Mouse (Mus musculus) intestine, embryonic 14.5 days (tissue): ENCODE measurements around the gene Gm12569. TPM values are rescaled to one million over a fixed set of nuclear protein-coding genes. Genes with fewer than 3 reads are reported as not detected.

Experiments used
- ATAC-seq: fragments of 200-750 bp; cut with Nextera tagmentation; replicated peaks from 2 replicates; pipeline ENCODE4 v1.8.0; 2017; ENCODE audit warnings: low read depth, moderate number of reproducible peaks, moderate TSS enrichment, moderate library complexity; ENCODE audit not compliant: low FRiP score, low TSS enrichment
- DNase-seq: peaks from one replicate; pipeline ENCODE4 v3.0.0-alpha.2; 2018; ENCODE audit warnings: low spot score
- H3K27ac ChIP-seq: fragments of 300-500 bp; sonication (generic); 2 replicates; pipeline ENCODE4 v1.5.1; 2014; ENCODE audit warnings: low read depth, mild to moderate bottlenecking, control low read depth
- H3K27me3 ChIP-seq: fragments of 300-500 bp; sonication (generic); replicated peaks from 2 replicates; pipeline ENCODE4 v1.6.1; 2014; ENCODE audit warnings: low read length, control low read depth; ENCODE audit not compliant: control insufficient read depth, insufficient read depth
- H3K36me3 ChIP-seq: fragments of 300-500 bp; sonication (generic); 2 replicates; pipeline ENCODE4 v1.6.1; 2014; ENCODE audit warnings: low read length, control low read depth; ENCODE audit not compliant: control insufficient read depth, insufficient read depth
- H3K4me1 ChIP-seq: fragments of 300-500 bp; sonication (generic); replicated peaks from 2 replicates; pipeline ENCODE4 v1.6.1; 2014; ENCODE audit warnings: low read length, control low read depth, mixed read lengths; ENCODE audit not compliant: control insufficient read depth, insufficient read depth
- H3K4me2 ChIP-seq: fragments of 300-500 bp; sonication (generic); 2 replicates; pipeline ENCODE4 v1.6.1; 2014; ENCODE audit warnings: low read length
- H3K4me3 ChIP-seq: fragments of 300-500 bp; sonication (generic); 2 replicates; pipeline ENCODE4 v1.5.1; 2014; ENCODE audit warnings: low read depth, low read length, control low read depth, mixed read lengths
- H3K9ac ChIP-seq: fragments of 300-500 bp; sonication (generic); 2 replicates; pipeline ENCODE4 v1.6.1; 2014; ENCODE audit warnings: mild to moderate bottlenecking, low read length
- H3K9me3 ChIP-seq: fragments of 300-500 bp; sonication (generic); 2 replicates; pipeline ENCODE4 v1.6.1; 2016; ENCODE audit warnings: low read length, control low read depth; ENCODE audit not compliant: control insufficient read depth
- WGBS: fragments of 180-500 bp; shearing (Covaris S2); extraction: QIAGEN DNeasy Blood & Tissue Kit; methylation state at CpG from one replicate; pipeline ENCODE4 v1.1.7; 2014; 5-methylcytosine and 5-hydroxymethylcytosine counted together
- polyA plus RNA-seq: library from polyadenylated mRNA; unstranded; fragments of >200 nt; fragmentation: Nextera tagmentation; extraction: Ambion mirVana; gene quantifications from 2 replicates; pipeline ENCODE4 v1.2.1, GENCODE M21; 2014

The Gm12569 gene
- polyA plus RNA-seq, 1 experiment from 2014 or later, result not detected

DNA sequence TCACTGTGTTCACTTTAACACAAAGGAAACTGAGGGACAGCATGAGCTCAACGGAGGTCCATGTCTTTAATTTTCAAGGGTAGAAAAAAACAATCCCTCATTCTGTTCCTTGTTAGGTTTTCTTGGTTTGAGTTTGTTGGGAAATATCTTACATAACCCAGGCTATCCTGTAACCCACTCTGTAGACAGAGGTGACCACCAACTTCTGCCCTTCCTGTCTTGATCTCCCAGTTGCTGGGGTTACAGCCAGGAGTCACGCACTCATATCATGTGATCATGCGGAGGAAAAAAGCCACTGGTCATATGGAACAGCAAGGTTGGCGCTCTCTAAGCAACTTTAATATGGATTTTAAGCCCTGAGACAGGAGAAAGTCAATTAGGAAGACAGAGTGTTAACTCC is 36.7 kb downstream of the Gm12569 start:
- no peak for DNase-seq
- no peaks in the 10 kb centered on the region for H3K9me3 ChIP-seq
- whole genome bisulfite sequencing, result 92% methylated on average over 4 of the region's 4 CpGs

DNA sequence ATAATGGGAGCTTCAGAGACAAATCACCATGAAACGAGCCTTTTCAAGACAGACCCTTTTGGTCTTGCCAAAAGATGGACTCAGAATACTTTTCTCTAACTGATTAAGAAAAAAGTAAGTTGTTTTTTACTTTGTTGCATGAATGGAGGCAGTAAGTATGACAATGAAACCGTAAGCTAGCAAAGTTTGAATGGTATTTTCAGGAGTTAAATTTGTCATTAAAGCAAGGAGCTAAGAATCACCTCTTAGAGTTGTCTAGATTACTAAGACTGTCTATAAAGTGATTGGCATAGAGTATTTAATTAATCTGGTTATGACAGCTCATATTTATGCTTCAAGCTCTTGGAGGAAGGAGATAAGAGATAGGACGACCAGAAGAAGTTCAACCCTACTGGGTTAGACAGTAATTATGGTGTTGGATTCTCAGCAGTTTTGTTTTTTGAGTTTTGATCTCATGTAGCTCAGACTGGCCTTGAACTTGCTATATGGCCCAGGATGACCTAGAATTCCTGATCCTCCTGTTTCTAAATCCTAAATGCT is 41.5 kb downstream of the Gm12569 start, which contains the start of gene Clk4:
Gene Clk4, plus strand, starts transcription at position 51 of the 540 bp plus-strand sequence.
- peak within 1 kb of the TSS; percentile 98 for H3K4me3 ChIP-seq
- peaks cover 20% of the 10 kb centered on the region for H3K4me1 ChIP-seq
- H3K27ac ChIP-seq, result peak within 1 kb of the TSS; percentile 93
- H3K9ac ChIP-seq, result peak within 1 kb of the TSS; percentile 97
- peaks cover under 1% of the 10 kb centered on the region for H3K36me3 ChIP-seq
- peak within 1 kb of the TSS; percentile 68 for H3K4me2 ChIP-seq
- H3K9me3 ChIP-seq, result no peaks in the 10 kb centered on the region
- no peaks in the 10 kb centered on the region for H3K27me3 ChIP-seq
- WGBS, result 73% methylated on average over 3 of the region's 3 CpGs
- no peak for ATAC-seq
- DNase-seq, result no peak

More for the DNA sequence above, 36.7 kb downstream of the Gm12569 start:
- Histone ChIP-seq H3K4me2 (no peak overlapping the region), H3K4me3 (no peak overlapping the region), H3K36me3 (no peaks in the 10 kb centered on the region), H3K27ac (no peak overlapping the region), H3K27me3 (no peaks in the 10 kb centered on the region), H3K9ac (no peak overlapping the region), H3K4me1 (no peaks in the 10 kb centered on the region)
- no peak for ATAC-seq

DNA sequence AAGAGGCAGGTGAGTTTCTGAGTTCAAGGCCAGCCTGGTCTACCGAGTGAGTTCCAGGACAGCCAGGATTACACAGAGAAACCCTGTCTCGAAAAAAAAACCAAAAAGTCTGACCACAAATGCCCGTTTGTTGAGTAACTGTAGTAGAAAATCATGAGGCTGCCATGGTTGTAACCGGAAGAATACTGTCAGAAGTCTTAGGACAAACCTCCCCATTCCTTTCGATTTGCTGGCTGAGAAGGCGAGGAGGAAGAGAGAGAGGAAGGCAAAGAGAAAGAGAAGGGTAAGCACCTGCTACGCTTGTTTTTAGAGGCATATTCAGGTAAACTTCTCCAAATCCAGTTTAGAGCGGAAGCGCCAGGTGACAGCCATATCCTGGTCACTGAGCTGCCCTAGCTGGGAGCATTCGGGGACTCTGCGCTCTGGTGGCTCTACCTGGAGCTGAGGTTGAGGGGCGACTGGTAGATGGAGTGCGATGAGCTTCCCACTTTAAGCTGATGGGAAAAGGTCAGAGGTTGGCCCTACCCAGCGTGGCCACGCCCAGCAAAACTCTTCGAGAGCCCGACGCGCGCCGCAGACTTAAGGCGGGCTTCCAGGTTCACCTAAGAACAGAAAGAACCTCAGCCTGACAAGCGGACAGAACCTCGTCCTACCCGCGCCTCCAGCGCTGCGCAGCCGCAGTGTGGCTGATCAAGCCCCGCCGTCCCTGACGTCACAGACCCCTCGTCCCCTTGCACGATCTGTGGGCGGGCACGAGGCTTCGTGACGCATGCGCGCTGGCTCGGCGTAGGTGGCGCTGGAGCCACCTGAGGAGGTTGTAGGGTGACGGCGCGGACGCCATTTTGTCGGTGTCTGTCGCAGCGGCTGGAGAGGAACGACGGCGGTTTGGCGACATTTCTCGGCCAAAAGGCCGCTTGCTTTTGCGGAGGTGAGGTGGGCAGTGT is 42.3 kb downstream of the Gm12569 start, which contains the start of gene BC049762:
Gene BC049762, minus strand, starts transcription at position 705 of the 944 bp plus-strand sequence.
- Histone ChIP-seq H3K4me1 (peaks cover 20% of the 10 kb centered on the region), H3K9ac (peak within 1 kb of the TSS; percentile 97), H3K36me3 (peaks cover 9% of the 10 kb centered on the region), H3K9me3 (no peaks in the 10 kb centered on the region), H3K4me2 (peak within 1 kb of the TSS; percentile 68), H3K27me3 (no peaks in the 10 kb centered on the region), H3K4me3 (peak within 1 kb of the TSS; percentile 98), H3K27ac (peak within 1 kb of the TSS; percentile 93)
- peak; percentile 98 for DNase-seq
- peak; percentile 96 for ATAC-seq
- WGBS, result 9% methylated on average over 57 of the region's 57 CpGs

DNA sequence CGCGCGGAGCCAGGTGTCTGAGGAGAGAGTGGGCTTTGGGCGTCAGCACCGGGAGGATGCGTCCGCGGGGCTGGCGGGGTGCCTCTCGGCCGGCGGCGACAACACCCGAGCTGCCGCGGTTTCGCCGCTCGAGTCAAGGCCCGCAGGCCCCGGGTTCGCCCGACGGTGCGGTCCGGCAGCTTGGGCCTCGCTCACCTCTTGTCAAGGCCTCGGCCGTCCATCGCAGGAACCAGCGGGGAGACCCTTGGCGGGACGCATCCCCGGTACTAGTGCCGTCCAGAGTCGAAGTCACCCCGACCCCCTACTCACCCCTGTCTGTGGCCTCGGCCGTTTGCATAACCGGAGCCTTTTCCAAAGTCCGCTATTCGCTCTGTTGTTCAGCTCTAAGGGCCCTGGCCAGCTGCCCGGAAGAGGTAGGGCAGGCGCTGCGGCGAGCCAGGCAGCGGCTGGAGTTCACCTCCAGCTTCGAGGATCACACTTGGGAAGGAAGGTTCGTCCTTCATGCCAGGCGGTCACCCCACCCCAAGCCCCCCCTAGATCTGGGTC is 43.1 kb downstream of the Gm12569 start:
- no peaks in the 10 kb centered on the region for H3K27me3 ChIP-seq
- peak; percentile 60 for ATAC-seq
- peak overlapping the region; percentile 93 for H3K27ac ChIP-seq
- peaks cover 20% of the 10 kb centered on the region for H3K4me1 ChIP-seq
- peak; percentile 87 for DNase-seq
- H3K9me3 ChIP-seq, result no peaks in the 10 kb centered on the region
- 0% methylated on average over 49 of the region's 50 CpGs for WGBS
- peak overlapping the region; percentile 68 for H3K4me2 ChIP-seq
- peaks cover 14% of the 10 kb centered on the region for H3K36me3 ChIP-seq
- H3K9ac ChIP-seq, result peak overlapping the region; percentile 97
- H3K4me3 ChIP-seq, result peak overlapping the region; percentile 98

DNA sequence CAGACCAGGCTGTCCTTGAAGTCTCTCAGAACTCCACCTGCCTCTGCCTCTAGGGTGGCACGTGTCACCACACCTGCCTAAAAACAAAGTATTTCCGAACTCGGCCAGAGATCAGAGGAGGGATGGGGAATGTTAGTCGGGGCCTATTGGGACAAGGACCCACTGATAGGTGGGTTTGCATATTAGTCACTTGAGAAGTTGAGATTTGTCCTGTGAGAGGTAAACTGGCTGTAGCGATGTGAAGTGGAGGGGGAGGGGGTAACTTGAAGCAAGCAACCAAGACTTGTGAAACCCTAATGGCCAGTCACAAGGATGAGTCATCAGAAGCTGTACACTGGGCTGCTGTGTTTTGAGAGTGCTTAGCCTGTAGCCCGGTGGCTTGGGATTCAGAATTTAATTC is 44.1 kb downstream of the Gm12569 start:
- no peak; the same call in 1 of the 2 replicates for ATAC-seq
- peak; percentile 60 for DNase-seq
- no peaks in the 10 kb centered on the region for H3K27me3 ChIP-seq
- H3K9me3 ChIP-seq, result no peaks in the 10 kb centered on the region
- H3K9ac ChIP-seq, result peak overlapping the region; percentile 97
- WGBS, result 15% methylated on average over 6 of the region's 6 CpGs
- H3K4me3 ChIP-seq, result peak overlapping the region; percentile 98
- H3K36me3 ChIP-seq, result peaks cover 21% of the 10 kb centered on the region
- peaks cover 20% of the 10 kb centered on the region for H3K4me1 ChIP-seq
- H3K27ac ChIP-seq, result no peak overlapping the region
- H3K4me2 ChIP-seq, result peak overlapping the region; percentile 68

- H3K27me3 ChIP-seq, result no peaks in the 10 kb centered on the region
- 55% methylated on average over 3 of the region's 3 CpGs for whole genome bisulfite sequencing
- H3K9ac ChIP-seq, result no peak overlapping the region
- no peak overlapping the region for H3K4me3 ChIP-seq
- peaks cover 27% of the 10 kb centered on the region for H3K36me3 ChIP-seq
- H3K4me1 ChIP-seq, result peaks cover 20% of the 10 kb centered on the region
- H3K4me2 ChIP-seq, result peak overlapping the region; percentile 68
- DNase-seq (no peak), ATAC-seq (no peak)
- H3K27ac ChIP-seq, result no peak overlapping the region
- no peaks in the 10 kb centered on the region for H3K9me3 ChIP-seq
Observed at GRCm38 (mm10) chr11:51265326-51265725, 45.1 kb downstream of the Gm12569 start.

DNA sequence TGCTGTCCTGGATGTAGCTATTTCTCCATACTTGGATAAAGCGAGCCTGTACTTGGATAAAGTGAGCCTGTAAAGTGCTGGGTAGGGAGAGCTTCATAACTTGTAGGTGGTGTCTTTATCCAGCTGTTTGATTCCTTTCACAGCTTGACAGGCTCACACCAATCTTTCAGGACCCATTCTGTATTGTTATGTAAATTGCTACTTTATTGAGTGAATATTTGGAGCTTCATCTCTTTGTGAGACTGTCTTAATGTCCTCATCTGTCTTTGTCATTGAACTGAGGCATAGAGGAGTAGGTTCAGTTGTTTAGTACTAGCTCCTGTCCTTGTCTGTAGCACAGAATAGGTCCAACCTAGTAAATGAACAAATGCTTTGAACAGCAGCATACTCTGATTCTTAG is 54.1 kb downstream of the Gm12569 start:
- Histone ChIP-seq H3K4me3 (no peak overlapping the region), H3K27ac (no peak overlapping the region), H3K4me1 (no peaks in the 10 kb centered on the region), H3K9me3 (no peaks in the 10 kb centered on the region), H3K4me2 (no peak overlapping the region), H3K36me3 (peaks cover 86% of the 10 kb centered on the region), H3K9ac (no peak overlapping the region), H3K27me3 (no peaks in the 10 kb centered on the region)
- no peak for DNase-seq
- ATAC-seq, result no peak
- 84% methylated on average over 1 of the region's 1 CpGs for WGBS
